Mouse (Mus musculus) kidney, adult 11 months (tissue): ENCODE measurements at regions not wholly inside any gene's neighbourhood (a gene's known extent, or its start where the extent isn't known, plus 50 kb on each side); places are given as distances from the start of the nearest gene placed in this dataset.

Source experiments
- DNase-seq: peaks from one replicate; pipeline ENCODE4 v3.0.0; 2022

DNA sequence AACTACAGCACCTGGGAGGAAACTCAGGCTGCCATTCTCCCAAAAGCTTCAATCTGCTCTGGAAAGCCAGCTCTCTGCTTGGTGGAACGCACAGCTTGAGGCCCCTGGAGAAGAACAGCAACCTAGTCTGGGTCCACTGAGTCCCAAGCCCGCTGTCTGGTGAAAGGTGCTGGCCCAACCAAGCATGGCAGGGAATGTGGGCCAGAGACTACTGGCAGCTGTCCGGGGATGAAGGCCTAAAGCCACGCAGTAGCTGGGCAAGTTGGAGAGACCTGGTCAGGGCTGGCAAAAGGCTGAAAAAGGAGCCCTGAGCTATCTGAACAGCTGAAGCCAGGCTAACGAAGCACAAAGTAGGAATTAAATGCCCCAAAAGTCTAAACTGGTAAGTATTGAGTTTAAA is 139.4 kb upstream of the Mpped2 start:
- peak; percentile 50 for DNase-seq

GRCm38 (mm10) chr2:106561571-106562090 is 131.4 kb upstream of the Mpped2 start:
- DNase-seq = no peak

DNA sequence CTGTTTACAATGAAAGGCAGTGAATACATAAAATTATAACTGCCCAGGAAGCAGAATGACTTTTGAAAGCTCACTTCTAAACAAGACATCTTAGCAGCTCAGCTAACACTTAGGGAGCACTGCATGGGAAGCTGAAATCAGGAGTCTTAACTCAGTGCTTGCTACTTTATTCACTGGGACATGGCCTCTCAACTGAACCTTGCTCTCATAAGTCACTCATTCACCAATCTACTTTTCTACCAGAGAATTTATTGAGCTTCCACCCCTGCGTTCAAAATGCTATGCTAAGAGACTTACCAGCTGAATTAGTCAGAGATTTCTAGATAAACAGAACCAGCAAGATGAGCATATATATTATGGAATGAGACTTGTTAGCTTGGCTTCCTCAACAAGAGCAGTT is 122.8 kb upstream of the Mpped2 start:
- peak; percentile 24 for DNase-seq

GRCm38 (mm10) chr2:106571346-106571745 is 121.7 kb upstream of the Mpped2 start:
- no peak for DNase-seq

DNA sequence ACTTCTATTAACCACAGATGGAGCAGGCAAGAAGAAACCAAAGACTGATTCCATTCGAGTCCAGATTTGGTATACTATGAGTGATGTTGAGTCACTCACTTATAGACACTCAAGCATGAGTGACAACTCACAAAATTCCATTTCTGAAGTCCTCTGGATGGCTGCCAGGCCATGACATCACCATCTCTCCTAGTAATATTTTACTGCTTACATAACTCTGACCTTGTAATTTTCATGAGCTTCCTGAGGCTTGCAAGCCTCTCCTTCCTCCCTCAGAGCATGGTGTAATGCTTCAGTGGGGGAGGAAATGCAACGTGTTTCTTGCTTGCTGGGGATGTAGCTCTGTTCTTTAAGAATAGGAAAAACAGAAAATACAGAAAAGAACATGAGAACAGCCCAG is 121.2 kb upstream of the Mpped2 start:
- peak; percentile 9 for DNase-seq

- DNase-seq = no peak
Observed at GRCm38 (mm10) chr2:106576746-106577323, 116.2 kb upstream of the Mpped2 start.

DNA sequence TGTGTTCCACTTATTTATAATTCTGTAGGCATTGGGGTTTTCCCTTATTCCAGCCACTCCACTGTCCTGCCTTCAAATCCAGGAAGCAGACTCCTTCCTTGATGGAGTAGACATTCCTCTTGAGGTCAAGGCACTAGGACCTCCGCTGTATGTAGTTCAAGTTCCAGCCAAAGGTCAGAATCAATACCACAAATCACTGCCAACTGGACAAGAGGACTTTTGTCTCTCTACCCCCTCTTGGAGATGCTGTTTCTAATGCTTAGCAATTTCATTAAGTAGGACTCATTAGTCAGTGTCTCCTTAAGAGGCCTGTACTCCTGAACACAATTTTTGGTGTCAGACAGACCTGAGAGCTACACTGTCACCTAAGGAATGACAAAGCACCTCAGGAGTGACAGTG is 115.0 kb upstream of the Mpped2 start:
- no peak for DNase-seq

GRCm38 (mm10) chr2:106580663-106581062 is 112.4 kb upstream of the Mpped2 start:
- no peak for DNase-seq

GRCm38 (mm10) chr2:106621251-106621650 is 71.8 kb upstream of the Mpped2 start:
- DNase-seq = no peak

DNA sequence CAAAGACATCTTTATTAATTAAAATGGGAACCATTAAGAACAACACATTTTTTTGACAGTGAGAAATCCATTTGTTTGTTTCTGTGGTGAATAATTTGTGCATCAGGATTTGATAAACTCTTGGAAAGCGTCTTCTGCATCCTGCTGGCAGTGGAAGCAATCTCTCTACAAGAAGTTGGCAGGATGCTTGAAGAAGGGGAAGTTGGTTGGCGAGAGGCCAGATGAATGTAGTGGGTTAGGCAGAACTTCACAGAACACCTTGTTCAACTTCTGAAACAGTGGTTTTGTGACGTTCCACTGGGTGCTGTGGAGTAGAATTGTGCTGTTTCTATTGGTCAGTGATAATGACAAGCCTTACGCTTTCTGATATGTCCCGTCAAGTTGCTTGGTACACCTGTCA is 70.7 kb upstream of the Mpped2 start:
- no peak for DNase-seq

GRCm38 (mm10) chr2:106623680-106624079 is 69.4 kb upstream of the Mpped2 start:
- no peak for DNase-seq

GRCm38 (mm10) chr2:106631986-106632385 is 61.1 kb upstream of the Mpped2 start:
- DNase-seq = no peak
